Mouse (Mus musculus): ENCODE data around the gene Adcy4.

DNA sequence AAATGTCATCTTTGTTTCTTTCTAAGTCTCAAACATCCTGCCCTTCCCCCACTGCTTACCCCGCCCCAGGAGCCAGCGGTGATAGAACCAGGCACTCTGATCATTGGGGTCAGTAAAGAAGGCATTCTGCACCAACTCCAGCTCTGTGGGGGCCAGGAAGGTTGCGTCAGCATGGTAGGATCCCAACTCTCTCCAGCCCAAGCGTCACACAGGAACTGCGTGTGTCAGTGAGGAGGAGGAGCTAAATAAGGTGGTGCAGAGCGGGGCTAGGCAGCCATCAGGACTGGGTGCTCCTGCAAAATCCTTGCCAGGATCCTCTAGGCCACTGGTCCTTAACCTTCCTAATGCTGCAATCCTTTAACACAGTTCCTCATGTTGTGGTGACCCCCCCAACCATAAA is 64.2 kb downstream of the Adcy4 start:
- TF ChIP-seq POLR2A (IDR thresholded peaks at IDR 0.05; ENCODE audit: control insufficient read depth, extremely low read depth, insufficient read depth, low read length, poor library complexity) (no peak), CTCF (IDR thresholded peaks at IDR 0.05; ENCODE audit: borderline replicate concordance, control insufficient read depth, extremely low read depth, insufficient read depth, low read length, poor library complexity) (no peak)

Data from thymus, adult 2 months (tissue).